Mouse (Mus musculus) B cell, adult 2 months (primary cell): ENCODE results near the gene Zfp819.

Experiments used
- DNase-seq, 2 experiments: peaks; one replicate each; pipeline ENCODE4 v3.0.0; 2022

Zfp819 gene

GRCm38 (mm10) chr7:43606896-43607742, at the start of gene Zfp819:
TSS of gene Zfp819 (plus strand) at chr7:43607169.
- peak; percentile 7 to 25 for DNase-seq

GRCm38 (mm10) chr7:43562006-43562633, 44.8 kb upstream of the Zfp819 start, which contains the start of gene Zfp658:
TSS of gene Zfp658 (plus strand) at chr7:43562256.
- peak; percentile 81 to 84 for DNase-seq

- DNase-seq, result peak; percentile 72 to 76
Observed at GRCm38 (mm10) chr7:43562651-43563070, 44.3 kb upstream of the Zfp819 start.

- no peak for DNase-seq
Observed at GRCm38 (mm10) chr7:43563300-43563699, 43.7 kb upstream of the Zfp819 start.

GRCm38 (mm10) chr7:43571216-43571615, 35.8 kb upstream of the Zfp819 start:
- DNase-seq, result no peak

- peak; percentile 91 to 93 for DNase-seq
Observed at GRCm38 (mm10) chr7:43579440-43580171, 27.4 kb upstream of the Zfp819 start, which contains the start of gene Zfp719. TSS of gene Zfp719 (plus strand) at chr7:43579610.

GRCm38 (mm10) chr7:43580526-43580925, 26.4 kb upstream of the Zfp819 start:
- no peak for DNase-seq

- DNase-seq, result peak; percentile 21 to 30
Observed at GRCm38 (mm10) chr7:43584790-43585189, 22.2 kb upstream of the Zfp819 start.

- DNase-seq, result no peak
Observed at GRCm38 (mm10) chr7:43601884-43602283, 5.1 kb upstream of the Zfp819 start.

- DNase-seq, result no peak
Observed at GRCm38 (mm10) chr7:43607743-43608287, 846 bp downstream of the Zfp819 start.

- no peak for DNase-seq
Observed at GRCm38 (mm10) chr7:43608316-43608824, 1.4 kb downstream of the Zfp819 start.

- no peak for DNase-seq
Observed at GRCm38 (mm10) chr7:43613816-43614551, 7.0 kb downstream of the Zfp819 start.

- no peak for DNase-seq
Observed at GRCm38 (mm10) chr7:43622927-43623326, 16.0 kb downstream of the Zfp819 start.

GRCm38 (mm10) chr7:43623819-43624218, 16.9 kb downstream of the Zfp819 start:
- DNase-seq, result no peak

- DNase-seq, result no peak
Observed at GRCm38 (mm10) chr7:43625065-43625464, 18.1 kb downstream of the Zfp819 start.

GRCm38 (mm10) chr7:43625794-43626422, 18.9 kb downstream of the Zfp819 start:
- no peak for DNase-seq

GRCm38 (mm10) chr7:43633940-43634339, 27.0 kb downstream of the Zfp819 start:
- DNase-seq, result no peak

- no peak for DNase-seq
Observed at GRCm38 (mm10) chr7:43634500-43634899, 27.5 kb downstream of the Zfp819 start, which contains the start of gene Ceacam18. TSS of gene Ceacam18 (plus strand) at chr7:43634707.

GRCm38 (mm10) chr7:43636194-43636593, 29.2 kb downstream of the Zfp819 start:
- DNase-seq, result no peak

- no peak for DNase-seq
Observed at GRCm38 (mm10) chr7:43637118-43637517, 30.1 kb downstream of the Zfp819 start.

- DNase-seq, result no peak
Observed at GRCm38 (mm10) chr7:43642587-43642986, 35.6 kb downstream of the Zfp819 start.
